Mouse (Mus musculus): ENCODE measurements around the gene Hist1h2bb.
"Not testable (repeated sequence)": the region's sequence is repeated elsewhere in the genome, so short reads cannot be mapped to it uniquely, and the experiment has no call there.

Hist1h2bb gene

DNA sequence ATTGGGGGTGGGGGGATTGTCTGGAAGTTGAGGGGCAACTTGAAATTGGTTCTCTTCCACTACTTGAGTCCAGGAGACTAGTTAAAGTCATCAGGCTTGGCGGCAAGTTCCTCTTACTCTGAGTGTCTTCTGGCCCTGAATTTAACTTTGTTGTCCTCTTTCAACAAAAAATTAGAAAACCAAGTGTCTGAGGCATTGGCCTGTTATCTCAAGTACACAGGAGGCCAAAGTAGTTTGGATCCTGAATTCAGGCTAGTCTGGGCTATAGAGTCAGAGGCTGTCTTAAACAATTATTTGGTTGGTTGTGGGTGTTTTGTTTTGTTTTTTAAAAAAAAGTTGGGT is 18.6 kb downstream of the Hist1h2bb start:
- DNase-seq (ENCODE audit: low spot score): no peak

- DNase-seq (ENCODE audit: low spot score): no peak
Measured at GRCm38 (mm10) chr13:23766772-23767171, 20.2 kb downstream of the Hist1h2bb start.

DNA sequence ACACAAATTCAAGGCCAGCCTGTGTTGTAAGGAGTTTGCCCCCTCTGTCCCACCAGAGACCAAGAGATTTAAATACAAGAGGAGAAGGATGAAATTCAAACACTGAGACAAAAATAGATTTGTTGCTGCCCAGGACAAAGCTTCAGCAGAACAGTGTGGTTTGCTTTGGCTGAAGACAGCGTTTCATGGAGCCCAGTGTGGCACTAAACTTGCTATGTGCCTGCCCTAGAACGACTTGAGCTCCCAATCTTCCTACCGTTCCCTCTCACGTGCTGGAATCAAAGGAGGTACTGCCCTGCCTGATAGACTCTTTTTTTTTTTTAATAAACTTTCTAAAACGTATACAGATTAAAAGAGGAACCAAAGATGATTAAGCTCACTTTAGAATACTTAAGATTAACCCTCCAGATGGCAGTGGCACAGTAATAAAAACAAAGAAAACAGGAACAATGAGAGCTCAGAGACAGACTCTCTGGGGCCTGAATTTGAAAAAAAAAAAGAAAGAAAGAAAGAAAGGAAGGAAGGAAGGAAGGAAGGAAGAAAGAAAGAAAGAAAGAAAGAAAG is 22.4 kb downstream of the Hist1h2bb start:
- no peak for DNase-seq (ENCODE audit: low spot score)

- not testable (repeated sequence) for DNase-seq (ENCODE audit: low spot score)
Measured at GRCm38 (mm10) chr13:23769613-23770012, 23.1 kb downstream of the Hist1h2bb start, which contains the start of gene Trim38. TSS of gene Trim38 (plus strand) at chr13:23769913.

DNA sequence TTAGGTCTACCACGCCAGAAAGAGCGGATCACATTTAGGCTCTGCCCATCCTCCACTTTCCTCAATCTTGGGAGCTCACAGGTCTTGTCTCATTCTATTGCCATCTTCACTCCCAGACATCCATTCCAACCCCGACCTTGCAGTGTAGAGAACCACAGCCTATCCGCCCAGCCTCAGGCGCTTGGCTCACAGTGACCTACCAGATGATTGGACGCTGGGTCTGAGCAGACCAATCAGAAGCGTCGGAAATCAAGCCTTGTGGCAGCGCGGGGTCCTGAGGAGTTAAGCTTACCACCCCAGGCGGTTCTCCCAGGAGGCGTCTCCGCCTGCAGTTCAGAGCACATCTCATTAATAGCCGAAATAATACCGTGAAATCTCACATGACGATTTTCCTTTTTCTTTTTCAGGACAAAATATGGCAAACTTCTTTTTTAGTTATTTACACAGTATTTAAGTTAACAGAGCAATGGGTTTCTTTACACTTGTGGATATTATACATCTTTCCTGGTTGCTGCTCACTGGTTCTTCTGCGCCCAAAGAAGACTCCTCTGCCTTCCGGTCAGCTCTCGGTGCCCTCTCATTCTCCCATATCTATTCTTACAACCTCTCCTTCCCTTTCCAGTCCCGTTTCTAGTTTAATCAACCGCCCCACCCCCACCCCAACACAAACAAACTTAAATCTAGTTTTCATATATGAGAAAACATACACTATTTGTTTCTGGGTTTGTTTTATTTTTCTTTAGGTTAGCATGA is 26.2 kb downstream of the Hist1h2bb start:
- DNase-seq (ENCODE audit: low spot score): peak; percentile 69

DNA sequence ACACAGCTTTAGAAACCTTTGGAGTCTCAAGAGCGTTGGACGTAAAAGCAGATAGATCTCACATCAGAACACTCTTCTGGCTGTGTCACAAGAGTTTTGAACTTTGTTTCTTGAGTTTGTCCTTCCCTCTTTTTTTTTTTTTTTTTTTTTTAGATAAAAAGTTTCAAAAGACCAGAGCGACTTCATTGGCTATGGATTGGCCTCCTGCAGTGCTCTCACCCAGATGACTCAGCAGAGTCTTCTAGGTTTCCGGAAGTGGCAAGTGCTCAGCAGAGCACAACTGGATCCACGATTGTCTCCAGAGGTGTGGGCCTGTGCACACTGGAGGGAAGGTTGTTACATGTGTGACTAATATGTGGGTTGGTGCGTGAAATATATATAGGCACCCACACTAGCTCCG is 31.8 kb downstream of the Hist1h2bb start:
- no peak for DNase-seq (ENCODE audit: low spot score)

DNA sequence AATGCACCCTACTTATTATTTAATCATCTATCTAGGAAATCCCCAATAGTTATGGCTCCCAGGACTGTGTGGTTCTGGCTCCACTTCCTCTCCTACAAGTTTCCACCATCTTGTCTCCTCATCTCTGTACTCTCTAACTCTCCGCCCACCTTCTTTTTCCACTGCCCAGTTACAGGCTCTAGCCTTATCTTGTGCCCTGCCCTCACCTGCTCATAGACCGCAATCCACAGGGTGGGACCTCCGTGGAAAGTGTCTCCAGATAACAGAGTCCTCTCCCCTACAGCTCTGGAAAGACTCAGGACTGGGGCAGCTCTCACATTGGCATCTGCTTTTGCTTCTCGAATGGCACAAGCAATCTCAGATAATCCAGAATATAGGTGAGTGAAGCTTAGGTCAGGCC is 32.5 kb downstream of the Hist1h2bb start:
- no peak for DNase-seq (ENCODE audit: low spot score)

GRCm38 (mm10) chr13:23792520-23792919 is 46.0 kb downstream of the Hist1h2bb start:
- peak; percentile 58 for DNase-seq (ENCODE audit: low spot score)
